Mouse (Mus musculus) adrenal gland, postnatal 36 days (tissue): ENCODE measurements at regions not wholly inside any gene's neighbourhood (a gene's known extent, or its start where the extent isn't known, plus 50 kb on each side); places are given as distances from the start of the nearest gene placed in this dataset.

Experiments
- DNase-seq, 2 experiments: peaks; one replicate each; pipeline ENCODE4 v3.0.0; 2021; ENCODE audit warnings: mixed read lengths in 1 of 2

DNA sequence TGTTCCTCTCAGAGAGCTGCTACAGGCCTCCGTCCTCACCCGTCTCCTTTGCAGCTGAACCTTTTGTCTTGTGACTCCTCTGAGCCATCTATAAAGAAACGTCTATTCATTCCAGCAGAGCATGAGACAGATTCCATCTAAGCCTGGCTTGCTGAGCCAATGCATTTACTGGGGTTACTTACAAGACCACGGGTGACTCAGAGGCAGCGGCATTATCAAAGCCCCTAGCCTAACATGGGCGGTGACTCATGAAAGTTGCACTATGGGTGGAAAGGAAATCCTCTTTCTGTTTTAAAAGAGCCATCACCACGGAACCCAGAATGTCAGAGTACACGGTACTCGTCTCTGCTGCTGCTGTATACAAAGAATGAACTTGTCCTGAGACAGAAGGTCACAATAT is 62.8 kb upstream of the Rbms3 start:
- DNase-seq = peak; percentile 20 to 47

DNA sequence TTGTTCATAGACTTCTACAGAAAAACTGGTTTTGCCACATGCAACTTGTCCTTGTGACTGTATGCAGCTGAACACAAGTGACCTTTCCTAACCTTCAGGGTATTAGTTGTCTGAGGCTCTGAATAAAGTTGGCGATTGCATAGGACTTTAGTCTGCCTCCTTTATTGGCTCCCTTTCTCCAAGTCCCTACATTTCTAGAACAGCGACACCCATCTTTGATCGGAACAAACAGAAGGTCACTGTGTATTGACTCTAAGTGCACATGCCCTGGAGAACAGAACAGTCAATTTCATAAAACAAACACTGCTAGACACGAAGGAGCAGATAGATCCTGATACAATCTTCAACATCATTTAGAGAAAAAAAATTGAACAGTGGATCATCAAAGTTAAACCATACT is 60.2 kb upstream of the Rbms3 start:
- no peak for DNase-seq
